Mouse (Mus musculus) forebrain, embryonic 14.5 days (tissue): ENCODE data around the gene Zfp507. TPM values are rescaled to one million over a fixed set of nuclear protein-coding genes. Genes with fewer than 3 reads are reported as not detected.

Experiments
- ATAC-seq: fragments of 200-750 bp; cut with Nextera tagmentation; 2 replicates; pipeline ENCODE4 v1.8.0; 2017; ENCODE audit warnings: mild to moderate bottlenecking, moderate library complexity
- DNase-seq: peaks from one replicate; pipeline ENCODE4 v3.0.0-alpha.2; 2015; ENCODE audit warnings: low spot score
- H3K27ac ChIP-seq: fragments of 300-500 bp; sonication (generic); 2 replicates; pipeline ENCODE4 v1.5.1; 2014; ENCODE audit warnings: low read depth, mild to moderate bottlenecking, control low read depth, low read length, moderate library complexity
- H3K27me3 ChIP-seq: fragments of 300-500 bp; sonication (generic); replicated peaks from 2 replicates; pipeline ENCODE4 v1.6.1; 2014; ENCODE audit warnings: low read length, control low read depth, mixed read lengths; ENCODE audit not compliant: control insufficient read depth, insufficient read depth
- H3K36me3 ChIP-seq: fragments of 300-500 bp; sonication (generic); 2 replicates; pipeline ENCODE4 v1.6.1; 2014; ENCODE audit warnings: low read length, control low read depth; ENCODE audit not compliant: control insufficient read depth, insufficient read depth
- H3K4me1 ChIP-seq: fragments of 300-500 bp; sonication (generic); 2 replicates; pipeline ENCODE4 v1.6.1; 2014; ENCODE audit warnings: antibody characterized with exemption, low read length, control low read depth; ENCODE audit not compliant: control insufficient read depth, insufficient read depth
- H3K4me2 ChIP-seq: fragments of 300-500 bp; sonication (generic); 2 replicates; pipeline ENCODE4 v1.6.1; 2014; ENCODE audit warnings: mild to moderate bottlenecking, control low read depth, low read length
- H3K4me3 ChIP-seq: fragments of 300-500 bp; sonication (generic); 2 replicates; pipeline ENCODE4 v1.5.1; 2014; ENCODE audit warnings: low read depth, low read length, control low read depth
- H3K9ac ChIP-seq: fragments of 300-500 bp; sonication (generic); 2 replicates; pipeline ENCODE4 v1.6.1; 2014; ENCODE audit warnings: mild to moderate bottlenecking, low read length, control low read depth, moderate library complexity
- H3K9me3 ChIP-seq: fragments of 300-500 bp; sonication (generic); replicated peaks from 2 replicates; pipeline ENCODE4 v1.6.1; 2016; ENCODE audit warnings: low read length, control low read depth, mixed read lengths; ENCODE audit not compliant: control insufficient read depth
- WGBS: fragments of 180-500 bp; shearing (Covaris S2); extraction: QIAGEN DNeasy Blood & Tissue Kit; methylation state at CpG from one replicate; pipeline ENCODE4 v1.1.7; 2014; 5-methylcytosine and 5-hydroxymethylcytosine counted together
- polyA plus RNA-seq: library from polyadenylated mRNA; unstranded; fragments of >200 nt; fragmentation: Nextera tagmentation; extraction: Ambion mirVana; gene quantifications from 2 replicates; pipeline ENCODE4 v1.2.1, GENCODE M21; 2014

Zfp507 gene
- polyA plus RNA-seq, 1 experiment from 2014 or later: 12.0 TPM

DNA sequence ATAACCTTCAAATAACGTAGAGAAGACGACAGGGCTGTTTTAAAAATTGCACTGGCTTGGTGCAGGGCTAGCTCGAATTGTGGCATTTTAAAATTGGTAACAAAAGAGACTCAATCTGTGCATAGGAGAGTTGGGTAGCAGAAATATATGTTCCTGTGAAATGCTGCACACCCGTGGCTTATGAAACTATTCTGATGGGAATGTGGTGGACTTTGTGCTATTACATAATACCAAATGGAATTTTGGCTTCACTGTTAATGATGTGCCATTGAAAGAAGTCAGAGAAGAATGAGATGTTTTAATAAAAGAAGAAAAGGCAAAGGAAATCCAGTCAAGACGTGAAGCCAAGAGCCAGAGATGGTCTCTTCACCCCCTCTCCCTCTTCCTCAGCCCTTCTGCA lies 18.6 kb upstream of the Zfp507 start:
- Histone ChIP-seq H3K9ac (no peak overlapping the region), H3K9me3 (no peaks in the 10 kb centered on the region), H3K4me2 (no peak overlapping the region), H3K4me1 (no peaks in the 10 kb centered on the region), H3K36me3 (no peaks in the 10 kb centered on the region), H3K4me3 (no peak overlapping the region), H3K27me3 (no peaks in the 10 kb centered on the region), H3K27ac (no peak overlapping the region)
- WGBS: 75% methylated on average over 5 of the region's 5 CpGs
- DNase-seq: no peak
- ATAC-seq: no peak

DNA sequence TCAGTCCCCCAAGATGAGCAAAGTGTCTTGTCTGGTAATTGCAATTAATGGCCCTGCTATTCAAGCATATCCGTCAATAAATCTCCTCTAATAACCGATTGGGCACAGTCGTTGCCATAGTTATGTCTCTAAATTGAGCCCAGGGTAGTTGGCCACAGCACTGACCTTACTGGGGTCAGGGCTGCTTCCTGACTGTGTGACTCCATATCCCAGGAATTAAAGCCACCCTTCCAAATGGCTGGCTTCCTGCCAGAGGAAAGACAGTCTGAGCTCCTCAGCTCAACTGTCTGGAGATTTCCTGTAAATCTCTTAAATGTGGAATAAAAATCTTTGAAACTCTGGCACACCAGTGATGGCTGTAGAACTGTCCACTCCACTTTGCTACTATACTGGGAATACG lies 16.7 kb upstream of the Zfp507 start:
- no peaks in the 10 kb centered on the region for H3K4me1 ChIP-seq
- H3K27ac ChIP-seq: no peak overlapping the region
- H3K4me2 ChIP-seq: no peak overlapping the region
- no peak overlapping the region for H3K9ac ChIP-seq
- 87% methylated on average over 4 of the region's 4 CpGs for WGBS
- no peak for ATAC-seq
- no peaks in the 10 kb centered on the region for H3K27me3 ChIP-seq
- no peak overlapping the region for H3K4me3 ChIP-seq
- H3K9me3 ChIP-seq: no peaks in the 10 kb centered on the region
- H3K36me3 ChIP-seq: no peaks in the 10 kb centered on the region
- DNase-seq: no peak

DNA sequence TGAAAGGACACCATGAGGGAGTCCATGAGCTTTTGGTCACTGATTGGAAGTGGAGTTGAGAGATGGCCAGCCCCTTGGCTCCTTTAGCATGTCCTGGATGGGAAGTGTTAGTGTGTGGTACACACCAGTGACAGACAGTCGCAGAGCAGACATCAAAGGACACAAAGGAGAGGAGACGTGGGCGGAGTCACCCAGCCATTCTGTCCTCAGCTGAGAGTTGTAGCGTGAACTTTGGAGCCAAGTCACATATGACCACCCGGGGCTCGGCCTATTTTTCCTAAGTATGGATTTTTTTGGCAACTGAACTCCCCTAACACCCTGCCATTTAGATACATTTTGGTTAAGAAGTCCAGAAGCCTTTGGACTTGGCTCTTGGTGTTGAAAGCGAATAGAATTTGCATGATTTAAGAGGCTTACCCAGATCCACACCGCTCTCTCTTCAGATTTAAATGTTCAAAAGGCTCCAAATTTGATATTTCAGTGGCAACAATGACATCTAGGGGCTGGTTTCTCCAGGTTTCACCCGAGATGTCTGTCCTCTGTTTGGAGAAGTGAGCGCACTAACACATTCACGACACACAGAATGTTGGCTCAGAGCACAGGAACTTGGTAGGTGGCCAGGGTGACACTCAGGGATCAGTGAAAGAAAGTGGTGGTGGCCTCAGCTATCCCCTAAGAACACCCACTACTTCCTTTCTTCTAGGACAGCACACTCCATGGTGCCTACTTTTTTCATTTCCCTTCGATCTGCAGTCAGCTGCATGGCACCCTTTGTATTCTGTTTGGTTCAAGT lies 12.2 kb upstream of the Zfp507 start:
- no peaks in the 10 kb centered on the region for H3K4me1 ChIP-seq
- no peak overlapping the region for H3K9ac ChIP-seq
- no peaks in the 10 kb centered on the region for H3K27me3 ChIP-seq
- ATAC-seq: no peak
- WGBS: 80% methylated on average over 12 of the region's 12 CpGs
- H3K27ac ChIP-seq: no peak overlapping the region
- no peak for DNase-seq
- H3K9me3 ChIP-seq: no peaks in the 10 kb centered on the region
- no peak overlapping the region for H3K4me2 ChIP-seq
- H3K36me3 ChIP-seq: no peaks in the 10 kb centered on the region
- no peak overlapping the region for H3K4me3 ChIP-seq

DNA sequence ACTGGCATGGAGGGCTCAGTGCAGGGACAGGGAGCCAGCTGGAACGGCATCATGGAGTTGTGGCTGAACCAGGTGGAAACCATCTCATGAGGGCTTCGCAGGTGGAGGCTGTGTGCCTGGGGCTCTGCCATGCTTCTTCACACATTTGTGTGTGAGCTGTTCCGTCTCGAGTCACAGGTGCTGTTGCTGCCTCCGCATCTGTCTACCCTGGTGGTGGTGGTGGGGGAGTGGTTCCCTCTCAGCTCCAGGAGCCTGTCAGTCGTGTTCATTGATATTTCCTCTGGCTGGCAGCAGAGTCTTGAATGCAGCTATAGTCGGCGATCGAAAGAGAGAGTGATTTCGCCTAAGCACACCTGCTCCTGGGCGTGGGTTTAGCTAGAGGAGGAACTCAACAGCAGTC lies 10.5 kb upstream of the Zfp507 start:
- ATAC-seq (no peak), DNase-seq (no peak)
- Histone ChIP-seq H3K9me3 (no peaks in the 10 kb centered on the region), H3K4me1 (no peaks in the 10 kb centered on the region), H3K36me3 (no peaks in the 10 kb centered on the region), H3K9ac (no peak overlapping the region), H3K4me3 (no peak overlapping the region), H3K4me2 (no peak overlapping the region), H3K27ac (no peak overlapping the region), H3K27me3 (no peaks in the 10 kb centered on the region)
- 85% methylated on average over 11 of the region's 11 CpGs for whole genome bisulfite sequencing

DNA sequence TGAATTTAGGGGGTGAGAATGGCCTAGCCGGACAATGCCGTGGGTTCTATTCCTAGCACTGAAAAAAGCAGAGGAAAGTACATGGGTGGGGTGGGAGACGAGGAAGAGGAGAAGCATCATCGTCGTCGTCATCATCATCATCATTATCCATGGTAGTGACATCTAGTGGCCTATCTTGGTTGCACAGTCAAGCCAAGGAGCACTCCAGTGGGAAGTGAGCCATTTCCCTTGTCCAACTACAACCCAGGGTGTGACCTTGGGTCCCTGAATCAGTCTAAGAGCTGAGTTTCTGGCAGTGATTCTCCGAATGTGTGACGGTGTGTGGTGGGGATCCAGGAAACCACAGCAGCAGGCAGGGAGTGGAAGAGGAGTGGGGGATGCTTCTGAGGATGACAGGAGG lies 7.9 kb upstream of the Zfp507 start:
- H3K27ac ChIP-seq: no peak overlapping the region
- no peak overlapping the region for H3K4me2 ChIP-seq
- WGBS: 58% methylated on average over 8 of the region's 8 CpGs
- H3K9ac ChIP-seq: no peak overlapping the region
- no peak overlapping the region for H3K4me3 ChIP-seq
- H3K4me1 ChIP-seq: no peaks in the 10 kb centered on the region
- no peaks in the 10 kb centered on the region for H3K9me3 ChIP-seq
- no peaks in the 10 kb centered on the region for H3K36me3 ChIP-seq
- peak; percentile 9 for DNase-seq
- no peaks in the 10 kb centered on the region for H3K27me3 ChIP-seq
- no peak for ATAC-seq

DNA sequence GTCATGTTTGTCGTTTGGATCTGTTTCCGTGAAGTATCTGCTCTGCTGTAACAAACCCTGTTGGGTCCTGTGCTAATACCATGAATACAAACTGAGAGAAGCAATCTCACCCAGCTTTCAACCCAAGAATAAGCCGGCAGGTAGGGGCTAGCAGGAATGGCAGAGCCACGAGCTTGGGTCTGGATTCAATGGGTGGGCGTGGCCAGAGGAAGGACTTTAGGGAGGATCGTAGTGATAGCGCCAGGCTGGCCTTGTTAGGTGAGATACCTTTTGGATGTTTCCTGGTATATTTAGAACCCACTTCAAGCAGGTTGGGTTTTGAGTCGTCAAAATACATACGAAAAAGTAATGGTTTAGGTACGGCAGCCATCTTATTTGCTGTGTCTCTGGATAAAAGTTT lies 1.4 kb upstream of the Zfp507 start:
- DNase-seq (no peak), ATAC-seq (no peak)
- Histone ChIP-seq H3K27ac (no peak overlapping the region), H3K4me2 (no peak overlapping the region), H3K27me3 (no peaks in the 10 kb centered on the region), H3K9me3 (no peaks in the 10 kb centered on the region), H3K9ac (no peak overlapping the region), H3K4me1 (peaks cover 14% of the 10 kb centered on the region), H3K4me3 (no peak overlapping the region), H3K36me3 (peaks cover 12% of the 10 kb centered on the region; the same call in 1 of the 2 replicates)
- 84% methylated on average over 10 of the region's 10 CpGs for WGBS

DNA sequence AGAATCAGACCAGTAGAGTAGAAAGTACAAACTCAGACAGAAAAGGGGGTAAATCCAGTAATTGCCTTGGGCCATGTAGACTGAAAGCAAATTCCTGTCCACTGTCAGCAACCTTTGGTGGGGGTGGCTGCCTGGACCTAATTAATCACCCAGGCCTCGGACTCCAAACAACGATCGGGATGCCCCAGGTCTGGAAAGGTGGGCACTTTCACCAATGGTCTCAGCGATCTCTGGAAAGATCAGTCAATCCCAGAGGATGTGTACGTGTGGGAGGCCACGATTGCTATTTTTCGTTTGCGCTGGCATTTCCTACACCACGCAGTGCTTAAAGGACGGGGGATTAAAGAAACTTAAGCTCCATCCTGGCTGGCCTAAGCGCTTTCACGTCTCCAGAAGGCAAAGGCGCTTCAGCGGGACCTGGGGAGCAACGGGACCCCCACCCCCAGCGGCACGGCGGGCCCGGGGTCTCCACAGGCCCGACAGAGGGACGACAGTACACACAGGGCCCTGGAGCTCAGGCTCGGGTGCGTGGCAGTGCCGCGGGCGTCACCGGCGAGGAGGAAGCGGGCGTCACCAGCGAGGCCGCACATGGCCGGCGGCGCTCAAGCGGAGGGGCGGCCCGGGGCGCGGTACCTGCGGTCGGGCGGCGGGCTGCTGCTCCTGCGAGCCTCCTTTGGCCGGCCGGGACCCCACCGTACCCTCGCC lies 450 bp downstream of the Zfp507 start:
- Histone ChIP-seq H3K36me3 (peaks cover 28% of the 10 kb centered on the region), H3K9me3 (no peaks in the 10 kb centered on the region), H3K9ac (peak overlapping the region; percentile 76), H3K4me1 (peaks cover 14% of the 10 kb centered on the region), H3K4me3 (peak overlapping the region; percentile 62), H3K27me3 (no peaks in the 10 kb centered on the region), H3K27ac (peak overlapping the region; percentile 79), H3K4me2 (peak overlapping the region; percentile 92)
- WGBS: under 1% methylated on average over 45 of the region's 49 CpGs
- DNase-seq (peak; percentile 29), ATAC-seq (peak; percentile 89)

DNA sequence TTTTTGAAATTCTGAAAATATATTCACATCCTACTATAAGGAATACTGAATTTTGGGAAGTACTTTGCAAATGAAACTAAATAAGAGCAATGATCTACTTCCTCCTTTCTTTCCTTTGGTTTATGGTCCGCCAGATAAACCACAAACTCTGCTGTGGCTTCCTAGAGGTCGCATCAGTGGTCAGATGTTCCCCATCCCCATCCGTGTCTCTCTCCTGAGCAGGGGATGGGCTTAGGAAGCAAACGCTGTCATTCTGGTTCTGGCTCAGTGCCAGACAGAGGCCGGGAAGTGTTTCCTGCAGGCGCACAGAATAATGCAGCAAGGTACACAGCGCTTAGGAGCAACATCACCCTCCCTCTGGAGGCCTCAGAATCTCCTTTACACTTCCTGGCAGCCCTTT lies 6.7 kb downstream of the Zfp507 start:
- 54% methylated on average over 7 of the region's 7 CpGs for WGBS
- Histone ChIP-seq H3K27ac (no peak overlapping the region), H3K4me1 (peaks cover 4% of the 10 kb centered on the region), H3K9ac (no peak overlapping the region), H3K4me3 (no peak overlapping the region), H3K36me3 (peaks cover 84% of the 10 kb centered on the region), H3K27me3 (no peaks in the 10 kb centered on the region), H3K9me3 (no peaks in the 10 kb centered on the region), H3K4me2 (no peak overlapping the region)
- DNase-seq (peak; percentile 13), ATAC-seq (no peak)

DNA sequence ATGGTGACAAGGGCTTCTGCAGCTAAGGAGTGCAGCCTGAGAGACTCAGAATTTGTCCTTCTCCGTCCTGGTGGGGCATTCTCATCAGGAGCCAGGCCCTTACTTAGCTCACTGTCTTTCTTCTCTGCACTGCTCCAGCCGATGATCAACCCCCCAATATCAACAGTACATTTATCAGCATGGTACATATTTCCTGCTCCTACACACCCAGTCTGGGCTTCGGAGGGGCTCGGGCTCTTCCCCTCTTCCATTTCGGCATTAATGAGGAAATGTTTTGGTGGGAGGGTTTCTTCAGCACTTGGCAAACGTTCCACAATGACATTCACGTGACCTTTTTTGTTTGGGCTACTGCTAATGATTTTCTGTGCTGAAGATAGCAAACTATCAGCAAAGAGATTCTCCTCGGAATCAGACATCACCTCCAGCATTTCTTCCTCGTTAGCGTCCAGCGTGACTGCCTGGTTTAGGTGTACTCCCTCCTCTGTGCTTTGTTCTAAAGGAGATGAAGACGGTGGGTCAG lies 8.6 kb downstream of the Zfp507 start:
- ATAC-seq: no peak
- Histone ChIP-seq H3K4me2 (no peak overlapping the region), H3K4me3 (no peak overlapping the region), H3K27me3 (no peaks in the 10 kb centered on the region), H3K9me3 (no peaks in the 10 kb centered on the region), H3K9ac (no peak overlapping the region), H3K4me1 (no peaks in the 10 kb centered on the region; the same call in 1 of the 2 replicates), H3K36me3 (peaks cover 91% of the 10 kb centered on the region), H3K27ac (no peak overlapping the region)
- no peak for DNase-seq
- WGBS: 69% methylated on average over 12 of the region's 12 CpGs
